Mouse (Mus musculus) cerebellum, postnatal 10 days (tissue): ENCODE results near the gene Gpr156.

Experiments
- DNase-seq, 2 experiments: peaks; one replicate each; pipeline ENCODE4 v3.0.0; 2021; ENCODE audit warnings: mixed read lengths in 2 of 2

The Gpr156 gene

DNA sequence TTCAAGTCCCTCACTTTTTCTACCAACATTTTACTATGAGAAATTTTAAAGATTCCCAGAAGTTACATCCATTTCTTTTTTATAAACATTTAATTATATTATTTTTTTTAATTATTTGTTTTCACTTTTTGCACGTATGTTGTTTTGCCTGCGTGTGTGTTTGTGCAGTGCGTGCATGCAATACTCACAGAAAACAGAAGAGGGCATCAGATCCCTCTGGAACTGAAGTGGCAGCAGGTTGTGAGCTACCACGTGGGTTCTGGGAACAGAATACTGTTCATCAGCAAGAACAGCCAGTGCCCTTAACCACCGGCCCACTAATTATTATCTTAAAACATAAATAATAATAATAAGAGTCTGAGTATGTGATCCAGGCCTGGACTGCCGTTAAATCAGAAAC lies 2.7 kb downstream of the Gpr156 start:
- peak in 1 of 2 experiments; percentile 30 for DNase-seq

DNA sequence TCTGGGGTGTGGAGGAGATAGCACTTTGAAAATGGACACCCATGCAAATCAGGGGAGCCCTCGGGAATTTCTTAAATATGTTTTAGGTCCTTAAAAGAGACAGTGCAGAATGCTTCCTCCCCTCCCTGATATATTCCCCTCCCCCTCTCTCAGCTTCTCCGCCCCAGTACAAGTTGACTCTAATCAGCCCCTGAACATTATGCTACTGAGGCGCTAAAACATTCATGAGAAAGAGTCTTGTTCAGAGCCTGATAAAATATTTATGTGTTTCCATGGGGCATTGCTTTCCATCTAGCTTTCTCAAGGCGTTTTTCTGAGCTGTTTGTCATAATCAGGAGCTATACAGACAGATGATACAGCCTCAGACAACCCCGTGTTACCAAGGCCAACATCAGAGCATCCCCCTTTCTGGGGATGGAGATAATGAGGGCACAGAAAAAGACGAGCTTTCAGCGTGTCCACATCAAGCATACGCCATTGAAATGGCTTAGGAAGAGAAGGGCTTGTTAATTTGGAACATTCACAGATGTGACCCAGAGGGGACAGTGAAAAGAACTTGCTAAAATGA lies 4.6 kb downstream of the Gpr156 start:
- DNase-seq = no peak

DNA sequence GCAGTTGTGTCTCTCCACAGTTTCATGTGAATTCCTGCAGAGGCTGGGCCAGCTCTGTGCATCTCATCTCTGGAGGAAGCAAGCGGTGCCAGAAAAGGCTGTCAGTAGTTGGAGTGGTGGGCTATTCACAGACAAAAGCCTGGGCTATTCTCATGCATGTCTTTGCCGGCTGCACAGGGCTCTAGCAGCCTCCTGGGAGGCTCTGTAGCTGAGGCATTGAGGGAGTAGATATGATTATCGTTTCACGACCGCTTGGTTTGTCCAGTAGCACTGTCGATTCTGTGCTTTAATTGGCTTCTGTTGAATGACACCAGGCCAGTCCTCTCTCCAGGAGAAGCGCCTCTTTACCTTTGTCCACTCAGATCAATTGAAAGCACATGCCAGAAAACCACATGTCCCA lies 9.8 kb downstream of the Gpr156 start:
- peak; percentile 23 to 37 for DNase-seq

DNA sequence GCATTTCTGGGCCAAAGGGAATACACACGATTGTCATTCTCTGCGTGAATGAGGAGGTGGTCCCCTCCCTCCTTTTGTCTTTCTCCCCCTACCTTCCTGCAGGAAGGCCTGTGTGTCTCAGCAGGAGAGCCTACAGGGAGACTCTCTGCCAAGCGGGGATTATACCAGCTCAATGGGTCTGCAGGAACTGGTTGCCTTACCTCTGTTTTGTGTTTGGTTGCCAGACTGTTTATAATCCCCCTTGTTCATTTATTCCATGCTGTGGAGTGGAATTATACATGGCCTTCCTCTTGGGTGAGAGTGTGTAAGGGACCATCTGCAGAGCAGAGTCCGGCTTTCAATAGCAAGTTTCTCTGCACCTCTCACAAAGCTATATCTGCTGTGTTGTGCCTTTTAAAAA lies 10.8 kb downstream of the Gpr156 start:
- DNase-seq = peak; percentile 31 to 39

DNA sequence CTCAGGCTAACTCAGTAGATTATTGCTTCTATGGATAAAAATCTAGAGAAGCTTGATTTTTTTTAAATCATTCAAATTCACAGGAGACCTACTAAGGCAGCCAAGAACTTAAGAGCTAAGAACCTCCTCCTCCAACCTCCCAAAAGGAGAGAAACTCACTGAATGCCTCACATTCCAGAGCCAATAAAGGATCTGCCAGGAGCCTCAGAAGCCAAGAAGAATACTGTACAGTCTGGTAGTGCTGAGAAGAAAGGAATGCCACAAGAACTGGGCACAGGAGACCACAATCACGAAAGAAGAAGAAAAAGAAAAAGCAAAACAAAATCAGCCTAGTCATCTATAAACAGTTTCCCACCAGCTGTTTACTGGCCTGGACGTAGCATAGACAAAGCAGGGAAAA lies 12.7 kb downstream of the Gpr156 start:
- no peak for DNase-seq

DNA sequence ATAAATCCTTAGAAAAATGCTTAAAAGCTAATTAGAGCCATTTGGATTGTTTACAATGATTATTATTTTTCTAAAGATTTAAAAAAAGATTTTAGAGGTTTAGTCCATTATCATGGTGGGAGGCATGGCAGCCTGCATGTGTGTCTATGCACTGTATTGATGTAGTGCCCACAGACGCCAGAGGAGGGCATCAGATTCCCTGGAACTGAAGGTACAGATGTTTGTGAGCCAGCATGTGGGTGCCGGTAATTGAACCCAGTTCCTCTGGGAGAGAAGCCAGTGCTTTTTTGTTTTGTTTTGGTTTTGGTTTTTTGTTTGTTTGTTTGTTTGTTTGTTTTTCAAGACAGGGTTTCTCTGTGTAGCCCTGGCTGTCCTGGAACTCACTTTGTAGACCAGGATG lies 13.3 kb downstream of the Gpr156 start:
- no peak for DNase-seq

DNA sequence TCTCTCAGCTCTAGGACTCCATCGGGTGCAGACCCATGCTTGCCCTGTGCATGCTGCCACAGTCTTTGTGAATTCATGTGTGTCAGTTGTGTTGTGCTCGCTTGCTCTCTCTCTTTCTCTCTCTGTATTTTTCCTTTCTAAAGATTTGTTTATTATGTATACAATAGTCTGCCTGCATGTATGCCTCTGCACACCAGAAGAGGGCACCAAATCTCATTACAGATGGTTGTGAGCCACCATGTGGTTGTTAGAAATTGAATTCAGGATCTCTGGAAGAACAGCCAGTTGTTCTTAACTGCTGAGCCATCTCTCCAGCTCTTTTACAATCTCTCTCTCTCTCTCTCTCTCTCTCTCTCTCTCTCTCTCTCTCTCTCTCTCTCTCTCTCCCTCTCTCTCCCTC lies 18.6 kb downstream of the Gpr156 start:
- no peak for DNase-seq

DNA sequence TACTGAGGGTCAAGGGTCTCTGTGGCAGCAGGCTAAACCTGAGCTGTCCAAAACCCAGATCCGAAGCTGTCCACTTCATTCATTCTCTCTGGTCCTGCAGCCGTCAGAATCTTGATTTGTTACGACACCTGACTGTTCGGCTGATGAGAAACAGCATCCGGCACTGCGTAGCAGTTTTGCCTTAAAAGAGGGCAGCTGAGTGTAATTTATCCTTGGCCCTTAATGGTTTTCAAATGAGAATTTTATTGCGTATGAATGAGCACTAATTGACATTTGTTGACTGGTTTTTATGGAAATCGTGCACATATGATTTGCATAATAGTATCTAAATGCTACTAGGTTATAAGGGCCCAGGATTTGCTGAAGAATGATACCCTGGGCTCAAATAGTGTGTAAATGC lies 21.0 kb downstream of the Gpr156 start:
- no peak for DNase-seq

DNA sequence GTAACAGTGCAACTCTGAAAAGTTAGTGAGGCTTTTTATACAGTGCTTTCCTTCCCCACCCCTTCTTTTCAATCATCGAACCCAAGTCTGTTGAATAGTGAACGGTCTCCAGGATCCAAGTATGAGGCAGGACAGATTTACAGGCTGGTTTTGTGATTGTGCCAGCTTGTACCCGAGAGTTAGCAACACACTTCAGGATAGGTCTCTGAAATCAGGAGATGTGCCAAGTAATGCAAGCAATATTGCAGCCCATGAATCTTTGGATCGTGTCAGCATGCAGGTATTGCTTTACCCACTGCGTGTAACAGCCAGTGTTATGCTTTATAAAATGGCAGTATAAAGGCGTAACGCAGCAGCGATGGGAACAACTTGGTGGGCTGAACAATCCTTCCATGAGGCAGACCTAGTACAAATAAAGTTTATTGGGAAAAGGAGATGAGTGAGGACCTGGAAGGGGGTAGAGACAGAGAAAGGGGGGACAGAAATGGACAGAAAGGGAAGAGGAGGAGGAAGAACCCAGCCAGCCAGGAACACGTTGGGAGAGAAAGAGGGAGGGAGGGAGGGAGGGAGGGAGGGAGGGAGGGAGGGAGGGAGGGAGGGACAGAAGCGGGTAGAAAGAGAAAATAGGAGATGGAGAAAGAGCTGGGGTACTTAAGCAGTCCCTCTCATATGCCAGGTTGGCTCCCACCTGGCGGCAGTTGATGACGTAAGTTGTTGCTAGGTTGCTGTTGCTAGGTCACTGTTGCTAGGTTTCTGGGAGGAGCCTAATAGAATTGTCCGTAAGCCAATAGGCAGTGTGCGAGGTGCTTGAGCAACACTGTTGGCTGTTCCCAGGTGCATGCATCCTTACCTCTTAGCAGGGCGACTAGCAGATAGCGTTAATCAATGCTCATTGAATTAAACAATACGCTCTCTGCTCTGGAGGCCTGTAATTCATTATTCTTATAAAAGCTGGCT lies 22.1 kb downstream of the Gpr156 start:
- DNase-seq = peak; percentile 88 to 89

DNA sequence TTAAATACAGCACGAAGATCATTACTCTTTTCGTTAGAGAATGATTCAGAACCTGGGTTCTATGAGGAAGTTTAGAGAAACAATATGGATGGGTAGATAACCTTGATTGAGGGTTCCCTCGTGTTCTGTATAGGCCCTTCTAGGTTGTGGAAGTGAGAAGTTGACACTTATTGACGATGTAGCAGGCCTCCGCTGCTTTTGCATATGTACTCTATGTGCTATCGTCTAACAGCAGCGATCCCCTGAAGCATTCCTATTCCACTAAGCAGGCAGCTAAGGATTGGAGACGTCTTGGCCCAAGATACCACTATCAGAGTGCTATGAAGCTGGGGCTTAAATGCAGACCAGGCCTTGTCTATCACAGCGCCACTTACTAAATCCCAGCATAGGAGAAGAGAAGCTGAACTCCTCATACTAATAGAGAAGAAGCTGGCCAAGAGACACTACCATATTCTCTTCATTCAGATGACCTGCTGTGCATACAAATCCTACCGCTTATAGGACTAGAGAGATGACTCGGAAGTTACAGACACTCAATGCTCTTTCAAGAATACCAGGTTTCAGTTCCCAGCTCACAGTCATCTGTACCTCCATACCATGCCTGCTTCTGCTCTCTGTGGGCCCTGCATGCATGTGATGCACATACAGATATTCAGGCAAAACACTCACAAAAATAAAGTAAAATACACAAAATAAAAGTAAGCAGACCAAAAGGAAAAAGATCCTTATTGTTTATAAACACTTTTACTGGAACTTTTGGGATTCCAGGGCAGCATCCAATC lies 23.0 kb downstream of the Gpr156 start:
- DNase-seq = no peak

DNA sequence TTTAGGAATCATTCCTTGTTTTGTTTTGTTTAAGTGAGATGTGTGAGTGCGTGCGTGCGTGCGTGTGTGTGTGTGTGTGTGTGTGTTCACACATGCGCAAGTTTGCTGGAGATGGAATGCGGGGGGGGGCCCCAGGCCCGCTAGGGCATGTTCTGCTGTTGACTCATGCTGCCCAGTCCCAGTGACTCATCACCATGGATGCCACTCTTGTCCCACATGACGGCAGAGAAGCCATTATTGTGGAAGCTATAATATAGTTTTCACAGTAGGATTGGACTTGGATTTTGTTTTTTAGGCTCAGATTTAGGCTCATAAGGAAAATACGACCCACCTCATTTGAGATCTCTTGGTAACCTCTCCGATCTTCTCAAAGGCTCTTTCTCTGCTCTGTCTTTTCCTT lies 24.0 kb downstream of the Gpr156 start:
- no peak for DNase-seq

DNA sequence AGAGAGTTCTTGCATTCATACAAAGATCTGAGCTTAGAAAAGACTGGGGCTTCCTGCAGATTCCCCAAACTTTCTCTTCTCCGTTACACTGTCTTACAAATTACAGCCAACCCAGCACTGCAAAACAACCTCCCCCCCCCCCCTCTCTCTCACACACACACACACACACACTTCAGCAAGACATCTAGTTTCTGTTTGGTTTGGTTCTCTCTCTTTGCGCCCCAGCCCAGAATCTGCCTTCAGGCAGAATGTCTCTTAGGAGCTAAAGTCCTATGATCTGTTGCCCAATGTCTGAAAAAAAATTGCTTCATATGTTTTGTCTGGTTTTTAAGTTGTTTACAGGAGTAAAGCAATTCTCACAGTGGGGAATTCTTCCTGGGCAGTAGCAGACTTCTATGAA lies 27.4 kb downstream of the Gpr156 start:
- no peak for DNase-seq

DNA sequence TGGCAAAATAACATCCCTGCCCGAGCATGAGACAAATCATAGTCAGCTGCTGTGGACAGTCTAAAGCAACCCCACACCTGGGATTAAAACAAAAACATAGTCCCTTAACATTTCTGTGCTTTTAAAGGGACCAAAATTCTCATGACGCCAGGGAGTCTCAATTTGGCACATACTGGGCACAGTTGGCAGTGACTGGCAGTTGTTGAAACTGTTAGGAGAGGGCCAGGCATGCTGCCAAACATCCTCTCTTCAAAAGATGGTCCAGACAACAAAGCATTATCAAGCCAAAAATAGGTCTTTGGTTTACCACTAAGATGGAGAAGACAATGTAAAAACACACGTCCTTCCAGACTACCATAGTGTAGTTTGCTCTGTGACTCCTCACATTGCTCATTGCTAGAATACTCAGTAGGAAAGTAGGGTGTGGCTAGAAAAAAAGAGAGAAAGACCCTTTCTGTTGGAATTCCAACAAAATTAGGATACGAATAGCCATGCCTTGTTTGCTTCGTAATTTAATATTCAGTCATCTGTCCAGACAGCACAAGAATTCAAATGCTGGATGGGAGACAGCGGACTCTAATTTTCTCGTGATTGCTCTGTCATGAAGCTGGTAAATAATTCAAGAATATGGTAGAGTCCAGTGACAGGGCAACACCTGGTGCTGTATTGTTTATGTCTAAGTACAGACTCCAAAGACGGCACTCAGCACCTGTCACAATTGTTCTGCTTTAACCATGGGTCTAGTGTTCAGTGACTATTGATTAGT lies 28.9 kb downstream of the Gpr156 start:
- DNase-seq = peak; percentile 60 to 76

DNA sequence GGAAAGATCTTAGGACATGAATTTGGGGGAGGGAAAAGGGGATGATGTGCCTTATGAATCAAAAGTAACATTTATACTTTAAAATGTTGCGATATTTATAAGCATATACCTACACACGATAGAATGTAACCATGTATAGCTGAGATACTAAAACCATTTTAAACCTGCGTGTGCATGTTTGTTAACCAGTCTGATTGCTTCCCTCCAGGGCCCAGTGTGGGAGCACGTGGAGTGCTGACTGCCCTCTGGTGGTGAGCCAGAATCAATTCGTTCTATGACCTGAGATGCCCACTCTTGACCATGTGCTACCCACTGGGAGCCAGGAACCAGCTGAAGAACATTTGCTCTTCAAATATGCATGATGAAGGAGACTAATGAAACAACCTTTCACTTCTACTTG lies 30.9 kb downstream of the Gpr156 start:
- DNase-seq = peak; percentile 86

DNA sequence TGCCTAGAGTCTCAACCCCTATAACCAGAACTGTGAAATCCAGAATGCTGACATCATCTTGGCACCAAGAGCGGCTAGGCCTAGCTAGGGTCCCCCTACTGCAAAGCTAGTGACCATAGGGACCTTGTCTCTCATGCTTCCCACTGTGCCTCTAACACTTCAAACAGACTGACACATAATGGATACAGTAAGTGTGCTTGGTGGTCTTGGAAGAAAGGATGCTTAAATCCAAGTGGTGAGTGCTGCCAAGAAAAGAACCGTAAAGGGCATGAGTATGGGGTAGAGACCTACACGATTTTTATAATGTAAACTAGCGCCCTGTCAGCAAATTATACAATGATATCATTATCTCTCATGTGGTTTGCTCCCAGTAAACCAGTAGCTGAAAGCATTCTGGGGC lies 32.1 kb downstream of the Gpr156 start:
- no peak for DNase-seq

DNA sequence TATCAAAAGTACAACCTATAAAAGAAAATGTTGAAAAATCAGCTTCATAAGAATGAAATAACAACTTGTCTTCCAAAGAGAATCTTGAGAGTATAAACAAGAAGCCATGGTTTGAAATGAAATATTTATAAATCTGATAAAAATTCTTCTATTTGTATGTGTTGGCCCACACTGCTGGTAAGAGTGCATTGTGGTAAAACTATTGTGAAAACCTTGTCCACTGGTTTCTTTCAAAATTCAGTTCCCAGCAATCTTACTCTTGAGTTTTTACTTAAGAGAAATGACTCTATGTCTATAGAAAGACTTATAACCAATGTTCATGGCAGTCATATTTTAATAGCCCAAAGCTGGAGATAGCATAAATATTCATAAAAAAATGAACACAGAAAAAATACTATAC lies 34.9 kb downstream of the Gpr156 start:
- DNase-seq = no peak

DNA sequence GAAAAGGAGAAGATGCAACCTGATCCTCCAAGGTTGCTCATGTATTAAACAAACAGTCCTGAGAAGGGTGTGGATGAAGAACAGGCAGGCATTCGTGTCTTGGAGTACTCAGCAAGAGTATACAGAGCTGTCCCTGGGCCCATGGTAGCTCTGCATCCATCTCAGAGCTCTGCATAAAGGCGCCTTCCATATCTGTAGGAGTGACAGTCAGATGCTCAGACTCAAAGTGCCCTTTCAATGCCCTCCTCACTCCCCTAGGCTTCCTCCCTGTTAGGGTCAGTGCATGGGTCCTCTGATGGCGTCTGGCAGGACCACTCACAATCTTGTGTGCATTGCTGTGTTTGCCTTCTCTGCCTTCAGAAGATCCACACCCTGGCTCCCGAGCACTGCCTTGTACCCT lies 36.9 kb downstream of the Gpr156 start:
- no peak for DNase-seq

DNA sequence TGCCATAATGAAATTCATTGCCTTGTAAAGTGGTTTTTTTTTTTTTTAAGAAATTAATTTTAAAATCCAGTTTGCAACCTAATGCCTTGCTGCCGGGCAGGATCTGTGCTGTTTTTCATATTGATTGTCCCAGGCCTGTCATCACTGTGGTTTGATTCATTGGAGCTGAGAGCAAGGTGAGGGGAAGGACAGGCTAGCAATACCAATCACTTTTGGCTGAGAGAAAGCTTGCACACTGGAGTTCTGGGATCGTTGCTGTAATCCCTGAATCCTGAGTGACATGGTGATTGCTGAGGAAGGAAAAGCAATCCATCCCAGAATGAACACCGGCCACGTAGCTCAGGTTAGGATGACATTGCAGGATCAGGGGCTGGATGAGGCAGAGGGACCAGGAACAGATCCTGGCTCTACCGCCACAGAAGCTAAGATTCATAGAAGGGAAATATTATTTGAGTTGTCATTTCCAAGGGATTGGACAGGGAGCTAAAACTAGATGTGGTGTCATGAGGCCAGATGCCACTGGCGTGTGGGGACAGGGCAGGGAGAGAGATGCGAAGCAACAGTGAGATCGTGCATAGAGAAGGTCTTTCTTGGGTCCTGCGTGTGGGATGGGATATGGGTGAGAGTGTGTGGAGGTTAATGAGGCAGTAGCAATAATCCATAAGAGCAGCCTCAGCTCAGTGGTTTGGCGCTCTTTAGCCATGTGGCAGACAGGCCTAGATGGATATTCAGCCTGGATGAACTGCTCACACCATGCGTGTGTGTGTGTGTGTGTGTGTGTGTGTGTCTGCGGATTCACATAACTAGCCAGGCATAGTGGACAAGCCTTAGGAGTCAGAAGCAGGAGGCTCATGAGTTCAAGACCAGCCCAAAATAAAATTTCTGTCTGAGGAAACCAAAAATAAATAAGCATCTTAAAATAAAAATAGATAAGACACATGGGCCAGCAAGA lies 38.0 kb downstream of the Gpr156 start:
- DNase-seq = no peak

DNA sequence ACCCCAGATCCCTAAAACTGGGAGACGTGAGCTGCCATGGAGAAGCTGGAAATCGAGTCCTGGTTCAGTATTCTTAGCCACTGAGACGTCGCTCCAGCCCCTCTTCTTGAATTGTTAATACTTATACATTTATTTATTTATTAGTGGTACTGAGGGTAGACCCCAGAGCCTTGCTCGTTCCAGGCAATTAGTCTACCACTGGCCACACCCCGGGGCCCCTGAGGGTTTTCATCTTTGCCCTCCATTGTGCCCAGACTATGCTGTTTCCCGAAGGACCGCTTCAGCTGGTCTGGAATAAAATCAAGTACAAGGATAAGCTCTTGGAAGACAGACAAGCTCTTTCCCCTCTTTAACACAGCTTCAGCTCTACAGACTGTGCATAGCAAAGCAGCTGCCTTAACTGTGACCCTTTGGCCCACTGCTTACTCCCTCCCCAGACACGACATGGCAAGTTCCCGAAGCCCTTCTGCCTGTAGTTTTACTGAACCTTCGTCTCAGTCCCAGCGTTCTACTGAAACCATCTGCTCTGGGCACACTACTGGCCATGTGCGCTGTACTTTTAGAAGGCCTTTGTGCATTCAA lies 39.1 kb downstream of the Gpr156 start:
- peak in 1 of 2 experiments; percentile 24 for DNase-seq

DNA sequence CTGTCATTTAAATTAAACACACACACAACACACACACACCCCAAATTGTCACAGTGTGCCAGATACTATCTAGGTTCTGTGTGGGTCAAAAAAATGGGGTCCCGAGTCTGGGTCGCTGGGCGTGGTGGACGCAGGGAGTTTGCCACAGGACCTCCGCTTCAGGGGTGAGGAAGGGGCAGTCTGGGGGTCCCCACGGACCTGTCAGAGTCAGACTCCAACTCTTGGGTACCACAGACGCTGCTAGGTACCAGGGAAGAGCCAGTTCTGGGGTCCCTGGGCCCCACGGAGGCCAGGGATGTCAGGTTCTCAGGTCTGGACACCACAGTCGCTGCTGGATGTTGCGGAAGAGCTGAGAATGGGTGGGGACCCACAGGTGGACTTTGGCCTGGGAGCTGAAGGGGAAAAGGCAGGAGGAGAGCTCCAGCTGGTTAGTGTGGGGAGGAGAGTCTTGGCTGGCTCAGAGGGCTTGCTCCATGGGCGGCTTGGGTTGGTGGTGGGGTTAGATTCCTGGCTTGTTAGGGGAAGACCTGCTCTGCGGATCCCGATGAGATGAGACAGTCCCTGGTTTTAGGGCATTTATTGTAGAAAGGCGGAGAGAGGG lies 39.9 kb downstream of the Gpr156 start:
- no peak for DNase-seq

DNA sequence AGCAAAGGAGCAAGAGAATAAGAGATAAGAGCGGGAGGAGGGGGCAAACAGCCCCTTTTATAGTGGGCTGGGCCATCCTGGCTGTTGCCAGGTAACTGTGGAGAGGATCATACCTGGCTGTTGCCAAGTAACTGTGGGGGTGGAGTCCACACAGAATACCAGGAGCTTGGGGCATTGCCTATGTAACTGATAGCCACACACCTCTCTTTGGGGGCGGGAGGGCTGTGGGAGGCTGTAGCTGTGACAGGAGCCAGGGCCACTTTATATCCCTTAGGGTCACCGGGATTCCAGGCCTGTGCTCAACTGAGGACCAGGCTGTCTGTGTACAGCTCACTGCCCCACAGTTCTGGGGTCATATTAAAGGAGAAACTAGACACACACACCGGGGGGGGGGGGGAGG lies 40.5 kb downstream of the Gpr156 start:
- DNase-seq = no peak
